Mouse (Mus musculus) cerebral cortex, adult 2 months (tissue): ENCODE measurements around the gene Dusp12.

Experiments used
- WGBS: fragments of 180-500 bp; shearing (Covaris S2); methylation state at CpG from one replicate; pipeline ENCODE4 v1.1.7; 2018; 5-methylcytosine and 5-hydroxymethylcytosine counted together

Gene Dusp12

GRCm38 (mm10) chr1:170861671-170862434, 23.5 kb downstream of the Dusp12 start:
- 78% methylated on average over 13 of the region's 13 CpGs for WGBS

DNA sequence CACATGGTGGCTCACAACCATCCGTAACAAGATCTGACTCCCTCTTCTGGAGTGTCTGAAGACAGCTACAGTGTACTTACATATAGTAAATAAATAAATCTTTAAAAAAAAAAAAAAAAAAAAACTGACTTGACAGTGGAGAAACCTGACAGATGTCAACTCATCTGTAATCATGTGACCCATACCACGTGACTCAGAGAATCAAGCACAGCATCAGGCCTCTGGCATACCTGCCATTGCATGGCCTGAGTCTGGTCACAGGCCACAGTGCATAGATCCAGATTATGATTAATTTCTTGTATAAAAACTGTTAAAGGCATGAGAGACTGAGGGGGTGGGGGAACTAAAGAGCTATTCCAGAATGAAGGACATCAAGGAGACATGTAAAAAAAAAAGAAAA, 26.5 kb downstream of the Dusp12 start:
- 81% methylated on average over 2 of the region's 2 CpGs for WGBS

- WGBS, result 67% methylated on average over 2 of the region's 2 CpGs
Measured at GRCm38 (mm10) chr1:170857369-170857768, 28.0 kb downstream of the Dusp12 start.

GRCm38 (mm10) chr1:170855056-170855760, 30.1 kb downstream of the Dusp12 start:
- 66% methylated on average over 13 of the region's 13 CpGs for WGBS

GRCm38 (mm10) chr1:170853604-170854003, 31.7 kb downstream of the Dusp12 start:
- 96% methylated on average over 3 of the region's 3 CpGs for WGBS

- WGBS, result 93% methylated on average over 23 of the region's 23 CpGs
Measured at GRCm38 (mm10) chr1:170850637-170851624, 34.4 kb downstream of the Dusp12 start.

- WGBS, result 75% methylated on average over 2 of the region's 2 CpGs
Measured at GRCm38 (mm10) chr1:170850007-170850406, 35.3 kb downstream of the Dusp12 start.

GRCm38 (mm10) chr1:170845448-170846307, 39.7 kb downstream of the Dusp12 start:
- WGBS, result 44% methylated on average over 10 of the region's 10 CpGs

DNA sequence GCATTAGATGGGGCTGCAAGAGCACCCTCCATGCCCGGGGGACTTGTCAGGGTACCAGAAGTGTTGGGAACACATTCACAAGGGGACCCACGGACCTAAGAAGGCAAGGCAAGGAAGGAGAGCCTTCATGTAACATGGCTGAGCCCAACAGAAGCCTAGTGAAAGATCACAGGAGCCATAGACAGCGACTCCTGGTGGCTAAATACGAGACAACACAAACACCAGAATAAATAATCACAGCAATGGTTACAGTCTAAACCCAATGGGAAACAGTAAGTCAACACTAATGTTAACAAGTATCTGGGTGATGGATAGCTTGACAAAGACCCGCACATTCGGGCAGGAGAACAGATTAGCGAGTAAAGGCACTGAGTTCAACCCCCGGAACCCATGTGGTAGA, 41.0 kb downstream of the Dusp12 start:
- 72% methylated on average over 8 of the region's 8 CpGs for WGBS

- 77% methylated on average over 9 of the region's 9 CpGs for WGBS
Measured at GRCm38 (mm10) chr1:170834756-170835155, 50.6 kb downstream of the Dusp12 start.

DNA sequence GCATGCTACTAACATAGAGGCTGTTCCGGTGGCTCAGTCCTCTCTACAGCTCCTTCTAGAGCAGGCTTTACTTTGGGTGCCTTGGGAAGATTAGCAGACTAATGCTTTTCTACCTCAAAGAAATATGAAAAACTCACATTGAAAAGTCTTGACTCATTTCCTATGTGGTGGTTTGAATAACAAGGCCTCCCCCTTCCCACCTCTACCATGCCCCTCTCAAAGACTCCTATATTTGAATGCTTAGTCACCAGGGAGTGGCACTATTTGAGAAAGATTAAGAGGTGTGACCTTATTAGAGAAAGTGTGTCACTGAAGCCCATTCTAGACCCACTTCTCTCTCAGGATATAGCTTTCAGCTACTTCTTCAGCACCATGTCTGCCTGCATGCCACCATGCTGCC, 55.6 kb downstream of the Dusp12 start:
- WGBS, result 41% methylated on average over 1 of the region's 1 CpGs

DNA sequence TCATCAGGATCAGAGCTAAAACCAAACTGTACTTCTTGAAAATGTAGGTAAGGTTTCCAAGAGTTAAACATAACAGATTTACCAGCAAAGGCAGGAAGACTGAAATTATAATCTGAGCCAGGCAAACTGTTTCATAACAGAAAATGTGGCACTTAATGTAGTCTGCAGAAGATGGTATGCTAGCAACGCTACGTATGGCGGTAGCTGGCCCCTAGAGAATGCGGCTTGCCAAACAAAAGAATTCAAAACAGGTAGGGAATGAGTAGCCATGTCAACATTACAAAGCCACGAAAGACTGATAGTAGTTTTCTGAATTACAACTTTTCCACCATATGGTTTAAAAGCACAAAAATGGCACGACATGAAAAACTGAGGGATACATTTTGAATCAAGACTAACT, 56.0 kb downstream of the Dusp12 start:
- 48% methylated on average over 6 of the region's 6 CpGs for WGBS
